Mouse (Mus musculus) cerebellum, adult (tissue): Measurements from ENCODE around the gene Tmem135.

ENCODE experiments used
- ATAC-seq: cut with Nextera tagmentation; 2 replicates; pipeline ENCODE4 v1.9.2; 2017; ENCODE audit warnings: mild to moderate bottlenecking, moderate library complexity, mixed read lengths; ENCODE audit not compliant: insufficient number of reproducible peaks, low FRiP score, low TSS enrichment

Gene Tmem135

DNA sequence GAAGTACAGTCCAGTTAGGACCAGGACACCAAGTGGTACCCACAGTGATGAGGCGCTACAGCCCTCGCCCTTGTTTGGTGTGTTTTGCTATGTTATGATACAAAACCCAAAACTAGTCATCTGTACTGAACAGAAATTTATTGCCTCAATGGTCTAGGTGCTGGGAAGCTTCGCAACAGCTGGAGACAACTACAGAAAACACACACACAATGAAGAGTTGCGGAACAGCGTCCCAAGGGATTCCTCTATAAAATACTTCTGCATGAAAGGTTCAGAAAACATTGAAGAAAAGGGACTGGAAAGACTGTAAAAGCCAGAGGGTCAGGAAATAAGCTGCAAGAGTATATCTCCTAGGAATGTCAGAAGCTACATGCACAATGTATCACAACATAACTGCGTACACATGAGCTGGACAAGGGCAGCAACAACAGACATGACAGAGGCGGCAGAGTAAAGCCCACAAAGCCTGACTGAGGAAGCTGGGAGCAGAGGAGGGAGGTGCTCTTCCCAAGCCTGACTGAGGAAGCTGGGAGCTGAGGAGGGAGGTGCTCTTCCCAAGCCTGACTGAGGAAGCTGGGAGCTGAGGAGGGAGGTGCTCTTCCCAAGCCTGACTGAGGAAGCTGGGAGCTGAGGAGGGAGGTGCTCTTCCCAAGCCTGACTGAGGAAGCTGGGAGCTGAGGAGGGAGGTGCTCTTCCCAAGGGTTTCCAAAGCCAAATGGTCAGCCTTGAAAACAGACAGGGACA lies 137.8 kb downstream of the Tmem135 start:
- no peak for ATAC-seq

DNA sequence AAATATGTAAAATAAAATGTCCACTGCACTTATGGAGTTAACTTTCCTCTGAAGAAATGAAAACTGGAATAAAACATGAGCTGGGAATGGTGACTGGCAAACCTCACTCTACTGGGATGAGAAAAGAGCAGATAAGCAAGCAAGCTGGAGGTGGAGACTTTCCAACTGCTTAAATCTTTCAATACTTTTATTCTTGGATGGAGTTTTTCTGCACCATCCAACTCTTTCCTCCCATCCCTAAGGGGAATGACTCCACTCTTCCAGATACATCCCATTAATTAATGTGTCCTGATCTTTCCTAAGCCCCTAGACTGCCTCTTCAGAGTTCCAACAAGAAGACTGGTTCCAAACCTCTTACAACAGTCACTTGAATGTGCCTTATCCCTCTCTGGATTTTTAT lies 143.1 kb downstream of the Tmem135 start:
- ATAC-seq = no peak

DNA sequence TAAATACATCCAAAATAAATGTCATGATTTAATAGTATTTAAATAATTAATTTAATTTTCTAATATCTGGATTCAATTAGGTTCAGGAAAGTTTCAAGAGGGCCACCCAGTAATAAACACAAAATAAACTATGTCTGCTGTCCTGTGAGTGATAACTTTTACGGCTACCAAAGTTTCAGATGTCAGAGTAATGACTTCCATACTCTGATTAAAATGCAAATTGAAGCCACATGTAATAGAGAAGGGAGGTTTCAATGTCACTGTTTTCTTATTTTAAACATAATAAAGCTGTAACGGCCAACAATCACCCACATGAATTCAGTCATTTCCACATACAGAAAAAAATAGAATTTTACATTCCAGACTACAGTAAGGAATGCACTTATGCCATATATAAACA lies 145.2 kb downstream of the Tmem135 start:
- ATAC-seq = no peak

DNA sequence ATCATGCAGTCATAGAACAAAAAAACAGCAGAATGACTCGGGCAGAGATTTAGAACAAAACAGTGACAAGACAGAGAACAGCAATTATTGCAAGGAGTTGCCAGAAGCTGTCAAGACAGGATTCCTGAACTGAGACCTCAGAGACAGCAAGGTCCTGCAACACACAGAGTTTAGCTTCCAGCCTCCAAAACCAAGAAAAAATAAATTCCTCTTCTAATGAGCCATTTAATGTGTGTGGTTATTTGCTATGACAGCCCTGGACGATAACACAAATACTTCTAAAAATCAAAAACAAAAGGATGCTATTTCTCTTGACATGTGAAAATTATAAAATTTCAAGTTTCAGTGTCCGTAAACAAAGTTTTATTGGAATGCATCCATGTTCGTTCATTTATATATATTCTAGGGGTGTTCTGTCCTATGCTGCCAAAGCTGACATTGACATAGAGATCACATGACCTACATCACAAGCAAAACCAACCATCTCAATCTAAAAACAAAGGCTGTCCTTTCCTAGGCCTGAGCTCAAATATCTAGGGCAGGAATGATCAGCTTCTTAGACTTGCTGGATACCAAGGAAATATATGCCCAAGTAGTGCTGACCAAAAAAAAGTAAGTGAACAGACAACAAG lies 146.0 kb downstream of the Tmem135 start:
- no peak for ATAC-seq

DNA sequence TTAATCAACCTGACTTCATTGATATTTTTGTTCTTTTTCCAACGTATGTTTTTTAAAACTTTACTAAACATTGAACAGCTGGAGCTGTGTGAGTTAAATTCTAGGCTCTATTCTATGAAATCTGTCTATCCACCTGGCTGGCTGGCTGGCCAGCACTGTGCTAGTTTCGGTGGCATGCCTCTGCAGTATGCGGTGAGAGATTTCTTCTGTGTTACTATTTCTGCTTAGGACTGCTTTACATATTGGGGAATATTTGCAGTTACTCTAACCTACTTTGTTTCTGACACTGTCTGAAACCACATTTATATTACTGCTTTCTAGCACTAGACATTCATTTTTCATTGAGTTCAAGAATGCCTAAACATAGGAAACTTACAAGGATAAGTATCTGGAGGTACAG lies 150.2 kb downstream of the Tmem135 start:
- no peak for ATAC-seq

DNA sequence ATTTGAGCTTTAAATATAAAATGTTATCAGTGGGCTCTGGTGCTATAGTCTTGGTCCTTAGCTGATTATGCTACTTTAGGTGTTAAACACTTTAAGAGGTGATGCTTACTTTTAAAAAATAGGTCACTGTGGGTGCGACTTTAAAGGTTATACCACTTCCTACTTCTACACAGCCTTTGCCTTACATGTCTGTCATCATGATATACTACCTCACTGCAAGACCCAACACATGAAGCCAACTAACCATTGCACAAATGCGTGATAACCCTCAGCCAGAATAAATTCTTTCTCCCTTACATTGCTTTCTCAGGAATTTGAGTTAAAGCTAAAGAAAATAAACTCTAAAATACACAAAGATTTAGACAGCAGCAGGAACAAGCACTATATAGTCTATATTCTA lies 150.7 kb downstream of the Tmem135 start:
- ATAC-seq = no peak

DNA sequence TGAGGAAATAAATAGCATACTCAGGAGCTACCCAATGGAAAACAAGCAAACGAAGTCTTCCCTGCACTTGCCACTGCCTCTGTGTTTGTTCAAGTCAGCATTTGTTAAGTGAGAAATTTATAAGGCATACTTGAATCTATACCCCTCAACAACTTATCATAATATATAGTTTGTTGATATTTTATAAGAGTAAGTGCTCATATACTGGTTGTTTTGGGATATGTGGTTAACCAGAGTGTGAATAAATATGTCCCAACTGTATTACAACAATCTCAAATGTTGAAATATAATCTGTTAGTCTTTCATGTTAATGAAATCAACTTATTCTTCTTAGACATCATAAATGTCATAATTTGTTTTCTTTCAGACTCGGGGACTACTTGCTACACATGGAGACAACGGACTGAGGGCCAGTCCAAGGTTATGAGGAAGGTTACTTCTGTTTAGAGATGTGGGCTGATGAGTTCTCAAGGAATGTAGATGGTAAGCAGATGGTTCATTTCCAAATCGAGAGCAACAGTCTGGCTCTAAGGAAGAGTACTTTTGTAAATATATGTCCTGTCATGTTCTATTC lies 152.1 kb downstream of the Tmem135 start:
- ATAC-seq = no peak

DNA sequence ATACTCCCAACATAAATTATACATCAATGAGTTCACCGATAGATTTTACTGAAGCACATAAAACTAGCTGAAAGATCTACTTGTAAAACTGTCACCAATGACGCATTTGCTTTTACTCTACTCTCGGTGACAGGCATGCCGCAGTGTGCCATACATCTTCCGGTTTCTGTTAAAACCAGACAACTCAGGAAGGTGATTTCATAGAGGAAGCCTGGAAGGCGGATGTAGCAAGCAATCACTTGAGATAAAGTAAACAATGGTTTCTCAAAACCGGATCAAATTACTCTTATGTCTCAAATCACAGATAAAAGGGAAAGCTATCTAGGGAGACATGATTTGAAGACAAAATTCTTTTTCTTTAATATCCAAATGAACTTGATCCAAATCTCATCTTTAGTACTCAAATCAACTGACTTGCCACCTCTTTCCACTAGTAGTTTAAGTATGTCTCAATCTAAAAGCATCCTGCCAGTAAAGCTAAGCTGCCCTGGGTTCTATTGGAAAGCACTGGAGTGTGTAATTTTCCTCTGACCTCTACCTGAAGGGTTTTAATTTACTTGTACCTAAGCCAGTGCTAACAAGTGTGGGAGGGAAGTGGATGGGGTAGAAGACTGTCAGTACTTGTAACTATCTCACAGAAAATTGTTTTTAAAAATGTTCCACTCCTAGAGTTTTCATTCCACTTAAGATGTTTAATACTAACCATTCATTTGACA lies 155.7 kb downstream of the Tmem135 start:
- no peak for ATAC-seq

DNA sequence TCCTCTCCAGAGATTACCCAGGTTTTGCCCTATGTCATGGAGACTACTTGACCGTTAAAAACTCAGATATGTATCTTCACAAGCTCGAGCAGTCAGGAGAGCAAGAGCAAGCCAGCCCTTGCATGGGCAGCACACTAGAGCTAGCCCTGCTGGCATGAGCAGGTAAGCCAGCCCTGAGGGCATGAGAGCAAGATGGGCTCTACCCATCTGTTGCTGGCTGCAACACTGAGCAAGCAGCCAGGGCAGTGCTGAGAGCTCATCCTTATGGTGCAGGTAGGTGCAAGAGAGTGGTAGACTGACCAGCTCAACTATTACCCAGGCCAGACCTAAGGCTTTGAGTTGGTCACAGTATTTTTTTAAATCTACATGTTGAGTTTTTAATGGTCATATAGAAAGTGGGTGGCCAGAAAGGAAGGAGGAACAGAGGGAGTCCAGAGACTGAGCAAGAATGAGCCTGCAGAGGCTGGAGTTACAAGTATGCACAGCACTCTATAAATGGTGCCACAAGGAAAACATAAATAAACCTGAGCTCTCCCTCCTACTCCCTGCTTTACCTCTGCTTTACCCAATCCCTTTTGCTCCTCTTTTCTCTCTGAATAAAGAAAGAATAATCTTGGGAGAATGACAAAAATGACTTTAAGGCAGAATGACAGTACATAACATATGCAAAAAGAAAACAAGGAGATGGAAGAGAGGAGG lies 156.9 kb downstream of the Tmem135 start:
- peak; percentile 81 for ATAC-seq

DNA sequence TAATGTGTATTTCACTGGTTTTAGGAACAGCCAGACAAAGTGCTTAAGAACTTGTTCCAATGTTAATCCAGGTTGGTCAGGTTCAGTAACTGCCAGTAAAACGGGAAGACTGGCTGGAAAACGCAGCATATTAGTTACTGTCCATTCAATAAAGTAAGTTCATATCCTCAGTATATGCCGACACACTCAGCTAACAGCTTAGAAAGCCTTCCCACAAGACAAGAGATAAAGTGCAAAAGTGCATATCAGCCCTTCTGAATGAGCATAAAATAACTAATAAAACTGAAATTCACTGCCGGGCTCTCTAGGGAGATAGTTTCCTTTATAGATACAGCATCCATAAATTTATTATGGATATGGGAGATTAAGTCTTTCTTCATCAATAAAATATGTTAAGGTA lies 161.5 kb downstream of the Tmem135 start:
- no peak for ATAC-seq

DNA sequence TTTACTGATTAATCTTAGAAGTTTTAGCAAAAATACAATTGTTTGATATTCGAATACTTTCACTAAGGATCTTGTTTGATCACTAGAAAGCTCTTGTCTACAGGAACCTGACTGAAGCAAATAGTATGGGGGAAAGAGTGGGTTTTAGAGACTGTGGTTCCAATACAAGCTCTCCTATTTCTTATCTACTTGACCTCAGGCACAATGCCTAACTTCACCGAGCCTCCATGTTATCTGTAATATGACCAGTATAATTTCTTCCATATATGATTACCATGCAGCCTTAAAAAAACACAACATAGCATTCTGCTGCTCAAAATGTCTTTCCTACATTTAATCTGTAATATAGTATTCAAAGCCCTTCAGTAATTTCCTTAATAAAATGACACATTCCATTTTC lies 161.9 kb downstream of the Tmem135 start:
- ATAC-seq = no peak

DNA sequence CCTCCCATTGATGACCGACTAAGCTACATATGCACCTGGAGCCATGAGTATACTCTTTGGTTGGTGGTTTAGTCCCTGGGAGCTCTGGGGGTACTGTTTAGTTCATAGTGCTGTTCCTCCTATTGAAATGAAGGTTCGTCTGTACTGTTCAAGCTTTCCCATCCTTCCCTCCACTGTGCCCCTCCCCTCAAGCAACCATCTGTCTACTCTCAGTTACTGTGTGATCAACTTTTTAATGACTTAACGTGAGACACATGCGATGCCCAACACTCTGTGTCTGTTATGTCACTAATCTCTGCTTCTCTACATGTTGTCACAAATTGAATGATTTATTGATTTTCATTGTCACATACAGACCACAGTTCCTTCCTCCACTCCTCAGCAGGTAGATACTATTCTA lies 164.4 kb downstream of the Tmem135 start:
- ATAC-seq = no peak; the same call in 1 of the 2 replicates

DNA sequence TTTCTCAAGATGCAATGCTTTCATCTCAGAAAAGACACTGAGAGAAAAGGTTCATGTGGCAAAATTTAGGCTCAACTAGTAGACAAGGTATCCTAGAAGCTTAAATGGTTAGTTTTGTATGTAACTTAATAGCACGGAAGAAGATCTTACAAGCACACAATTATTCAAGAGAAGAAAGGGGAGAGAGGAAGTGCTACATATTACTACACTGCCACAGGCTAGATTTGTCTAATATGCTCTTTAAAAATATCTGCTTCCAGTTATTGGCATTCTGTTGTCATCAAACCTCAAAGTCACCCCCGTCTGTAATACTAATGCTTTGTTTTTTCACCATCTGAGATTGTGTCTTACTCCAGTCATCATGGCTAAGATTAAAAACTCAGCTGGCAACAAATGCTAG lies 167.4 kb downstream of the Tmem135 start:
- ATAC-seq = no peak

DNA sequence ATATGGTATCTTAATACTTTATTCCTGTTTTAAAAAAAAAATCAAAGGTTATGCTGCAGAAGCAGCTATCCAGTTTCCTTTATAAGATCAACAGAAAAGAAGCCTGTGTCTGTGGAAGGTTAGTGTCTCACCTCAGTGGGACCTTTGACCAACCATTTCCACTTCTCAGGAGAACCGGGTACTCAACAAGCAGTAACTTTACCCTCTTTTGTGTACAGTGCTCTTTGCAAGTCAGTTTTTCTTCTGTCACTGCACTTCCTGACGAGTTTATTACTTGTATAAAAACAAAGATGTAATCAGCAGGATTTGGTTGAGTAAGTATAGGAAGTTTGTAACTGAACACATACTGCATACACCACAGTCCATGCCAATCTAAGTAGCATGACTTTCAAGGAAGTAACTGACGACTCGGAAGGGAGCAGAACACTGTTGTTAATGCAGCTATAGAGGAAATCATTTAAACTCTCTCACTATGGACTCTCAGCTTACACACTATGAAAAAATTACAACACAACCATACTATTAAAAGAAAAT lies 168.0 kb downstream of the Tmem135 start:
- no peak for ATAC-seq

DNA sequence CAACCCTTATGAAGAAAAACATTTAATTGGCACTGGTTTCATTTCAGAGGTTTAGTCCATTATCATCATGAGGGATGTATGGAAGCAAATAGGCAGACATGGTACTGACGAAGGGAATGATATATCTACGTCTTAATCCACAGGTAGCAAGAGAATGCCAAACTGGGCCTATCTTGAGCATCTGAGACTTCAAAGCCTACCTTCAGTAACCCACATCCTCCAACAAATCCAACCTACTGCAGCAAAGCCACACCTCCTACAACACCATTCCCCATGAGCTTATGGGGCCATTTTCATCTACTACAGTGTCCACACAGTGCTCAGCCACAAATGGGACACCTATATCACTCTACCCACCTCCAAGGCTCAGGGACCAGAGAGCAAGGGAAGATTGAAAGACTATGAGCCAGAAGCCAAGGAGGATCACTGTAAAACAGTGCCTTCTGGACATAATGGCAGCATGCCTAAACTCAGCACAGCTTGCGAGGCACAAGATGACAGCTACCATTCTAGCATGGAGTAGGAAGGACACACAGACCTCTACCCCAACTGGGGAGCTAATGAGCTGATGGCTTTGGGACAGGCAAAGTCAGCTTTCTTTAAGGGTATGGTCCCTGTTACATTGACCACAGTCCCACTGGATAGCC lies 171.4 kb downstream of the Tmem135 start:
- ATAC-seq = peak; percentile 84

DNA sequence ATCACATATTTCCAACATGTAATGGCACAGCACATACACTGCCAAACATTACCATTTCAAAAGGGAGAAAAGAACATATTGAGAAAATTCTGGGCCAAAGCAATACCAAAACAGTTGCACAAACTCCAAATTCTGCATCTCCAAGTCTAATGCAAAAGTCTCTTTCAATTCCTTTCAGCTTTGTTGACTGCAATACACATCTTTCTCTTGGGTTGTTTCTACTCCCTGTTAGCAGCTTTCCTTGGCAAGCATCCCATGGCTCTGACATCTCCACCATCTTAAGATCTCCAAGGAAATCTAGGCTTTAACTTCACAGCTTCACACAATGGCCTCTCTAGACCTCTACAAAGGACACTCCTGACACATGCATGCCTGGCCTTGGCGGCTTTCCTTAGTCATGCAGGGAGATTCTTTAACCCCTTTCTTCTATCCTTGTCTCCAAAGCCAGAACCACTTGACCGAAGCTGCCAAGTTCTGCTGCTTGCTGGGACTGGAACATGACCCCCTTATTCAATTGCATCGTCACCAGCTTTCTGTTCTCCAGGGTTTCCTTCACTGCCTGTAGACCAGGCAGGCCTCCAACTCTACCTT lies 172.7 kb downstream of the Tmem135 start:
- no peak for ATAC-seq

DNA sequence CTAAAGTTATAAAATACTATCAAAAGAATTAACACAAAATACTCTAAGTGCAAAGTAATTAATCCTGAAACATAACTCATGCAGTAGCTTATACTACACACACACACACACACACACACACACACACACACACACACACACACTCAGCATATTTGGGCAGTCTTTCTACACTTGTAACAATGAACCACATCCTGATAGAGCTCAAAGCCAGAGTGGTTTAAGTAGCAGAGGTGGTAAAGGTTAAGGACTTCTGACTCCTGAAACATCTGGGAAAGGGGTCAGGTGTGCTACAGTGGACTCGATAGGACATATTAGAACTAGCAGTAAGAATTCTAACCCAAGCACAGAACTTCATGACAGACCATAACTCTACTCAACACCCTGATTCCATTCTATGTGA lies 181.4 kb downstream of the Tmem135 start:
- ATAC-seq = no peak

DNA sequence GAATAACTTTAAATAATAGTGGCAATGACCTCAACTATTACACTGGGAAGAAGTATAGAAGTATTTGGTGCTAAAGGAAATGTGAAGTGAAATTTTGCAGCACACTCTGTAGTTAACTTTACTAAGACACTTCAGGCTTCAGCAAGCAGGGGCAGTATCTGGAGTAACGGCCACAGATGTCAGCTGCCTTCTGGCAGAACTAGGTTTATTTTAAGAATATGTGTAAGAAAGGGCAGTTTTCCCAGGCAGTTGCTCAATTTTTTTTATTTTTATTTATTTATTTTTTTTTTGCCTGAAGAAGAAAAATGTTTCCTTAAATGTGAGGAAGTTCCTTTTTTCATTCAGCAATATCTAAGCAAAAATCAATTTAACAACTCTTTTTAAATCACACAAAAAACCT lies 187.4 kb downstream of the Tmem135 start:
- no peak for ATAC-seq

DNA sequence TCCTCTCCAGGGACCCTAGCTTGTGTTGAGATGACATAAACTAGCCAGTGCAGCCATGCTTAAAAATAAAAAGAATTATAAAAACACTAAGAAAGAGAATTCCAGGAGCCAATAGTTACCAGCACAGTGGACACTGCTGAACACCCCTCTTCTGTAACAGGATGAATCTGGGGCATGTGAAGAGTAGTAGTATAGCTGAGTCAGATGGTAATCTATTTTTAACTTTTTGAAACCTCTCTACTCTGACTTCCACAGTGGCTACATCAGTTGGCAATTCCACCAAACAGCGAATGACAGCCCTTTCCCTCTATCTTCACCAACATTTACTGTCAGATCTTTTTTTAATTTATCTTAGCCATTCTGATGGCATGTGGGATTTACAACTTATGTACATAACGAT lies 187.9 kb downstream of the Tmem135 start:
- ATAC-seq = 0 out of 2 replicates have a peak, but pooled peaks have one; percentile 56

DNA sequence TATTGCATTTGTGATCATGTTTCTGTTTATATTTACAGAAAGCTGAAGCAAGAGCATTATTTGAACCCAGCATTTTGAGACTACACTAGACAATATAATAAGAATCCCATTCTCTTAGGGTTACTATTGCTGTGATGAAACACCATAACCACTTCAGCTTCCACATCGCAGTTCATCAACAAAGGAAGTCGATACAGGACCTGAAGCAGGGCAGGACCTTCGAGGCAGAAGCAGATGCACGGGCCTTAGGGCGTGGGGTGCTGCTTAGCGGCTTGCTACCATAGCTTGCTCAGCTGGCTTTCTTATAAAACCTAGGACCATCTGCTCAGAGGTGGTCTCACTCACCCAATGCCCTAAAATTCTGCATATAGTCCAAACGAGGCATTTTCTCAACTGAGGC lies 188.3 kb downstream of the Tmem135 start:
- ATAC-seq = no peak
